Mouse (Mus musculus): Measurements from ENCODE around the gene Camk2g. TPM values are rescaled to one million over a fixed set of nuclear protein-coding genes. Genes with fewer than 3 reads are reported as not detected.
"Not testable (repeated sequence)": the region's sequence is repeated elsewhere in the genome, so short reads cannot be mapped to it uniquely, and the experiment has no call there.

Gene Camk2g
- total and polyA plus RNA-seq, 3 experiments = 15.7 to 33.1 (median 18.5) TPM

DNA sequence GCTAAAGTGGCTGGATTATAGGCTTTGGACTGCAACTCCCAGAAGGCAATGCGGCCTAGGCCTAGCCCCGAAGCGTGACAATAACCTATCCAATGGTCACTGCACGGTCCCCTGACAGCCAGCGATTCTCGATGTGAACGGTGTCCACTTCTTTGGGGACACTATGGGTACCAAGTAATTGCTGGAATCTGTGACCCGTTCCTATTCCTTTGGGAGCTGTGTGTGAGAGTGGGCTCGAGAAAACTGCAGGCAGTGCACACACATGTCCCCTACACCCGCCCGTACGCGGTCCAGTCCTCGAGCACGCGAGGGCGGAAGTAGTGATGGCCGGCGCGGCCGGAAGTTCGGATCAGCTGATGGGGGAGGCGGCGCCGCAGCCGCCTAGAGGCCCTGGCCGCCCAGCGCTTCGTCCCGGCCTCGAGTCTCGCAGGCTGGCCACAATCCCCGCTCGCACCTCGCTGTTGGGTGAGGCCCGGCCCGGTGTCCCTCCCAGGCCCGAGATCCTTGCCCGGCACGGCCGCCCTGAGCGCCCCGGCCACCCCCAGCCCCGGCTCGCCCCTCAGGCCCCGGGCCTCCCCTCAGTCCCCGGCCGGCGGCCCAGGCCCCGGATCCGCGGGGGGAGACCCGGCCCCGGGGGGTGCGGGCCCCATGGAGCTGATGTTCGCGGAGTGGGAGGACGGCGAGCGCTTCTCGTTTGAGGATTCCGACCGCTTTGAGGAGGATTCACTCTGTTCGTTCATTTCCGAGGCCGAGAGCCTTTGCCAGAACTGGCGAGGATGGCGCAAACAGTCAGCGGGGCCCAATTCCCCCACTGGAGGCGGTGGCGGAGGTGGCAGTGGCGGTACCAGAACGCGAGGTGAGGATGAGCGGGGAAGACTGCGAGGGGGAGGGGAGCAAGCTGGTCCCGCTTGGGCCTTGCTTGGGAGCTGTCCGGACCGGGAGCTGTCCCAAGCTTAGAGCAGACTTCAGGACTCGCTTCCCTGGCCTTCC is 86.4 kb downstream of the Camk2g start, which contains the start of gene Zswim8 (continued):
- no peak for TF ChIP-seq RCOR1 (conservative IDR thresholded peaks at IDR 0.05; ENCODE audit: low read depth, low read length)

DNA sequence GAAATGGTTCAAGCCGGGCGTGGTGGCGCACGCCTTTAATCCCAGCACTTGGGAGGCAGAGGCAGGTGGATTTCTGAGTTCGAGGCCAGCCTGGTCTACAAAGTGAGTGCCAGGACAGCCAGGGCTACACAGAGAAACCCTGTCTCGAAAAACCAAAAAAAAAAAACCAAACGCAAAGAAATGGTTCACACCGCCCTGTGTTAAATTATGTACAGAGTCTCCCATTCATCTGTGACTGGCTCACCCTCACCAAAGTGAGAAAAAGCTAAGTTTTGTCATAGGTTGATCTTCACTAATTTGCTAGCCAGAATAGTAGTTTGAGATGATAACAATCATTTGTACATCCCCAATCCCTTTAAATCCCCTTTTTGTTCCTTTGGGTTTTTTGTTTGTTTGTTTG is 90.4 kb downstream of the Camk2g start:
- H3K4me1 ChIP-seq (ENCODE audit: control insufficient read depth in 1 of 2, insufficient read depth in 2 of 2) = peaks cover 3 to 43% of the 10 kb centered on the region in 2 experiments; a peak in 3 of 4 replicates
- H3K9me3 ChIP-seq (replicated peaks; ENCODE audit: low read length); in situ Hi-C loops (cut with MboI; ENCODE audit: low pct_ligation_motif_present, low pct_unique_long_range_greater_than_20kb, low sequenced_read_pairs); DNase-seq (ENCODE audit: extremely low read depth); dilution Hi-C loops (cut with MboI; ENCODE audit: extremely low pct_ligation_motif_present, extremely low pct_unique_long_range_greater_than_20kb, low sequenced_read_pairs); H3K27ac ChIP-seq (ENCODE audit: insufficient read depth, low read depth); H3K27me3 ChIP-seq (replicated peaks): not testable (repeated sequence)
- H3K79me2 ChIP-seq (replicated peaks; ENCODE audit: control insufficient read depth, extremely low read depth, insufficient read depth, poor library complexity, severe bottlenecking) = peaks cover 59% of the 10 kb centered on the region
- peak overlapping the region; percentile 79 to 96 (median 94) for H3K4me3 ChIP-seq (replicated peaks in 1 of 3; ENCODE audit: low read depth in 2 of 3, low read length in 2 of 3, poor library complexity in 1 of 3)
- H3K36me3 ChIP-seq (replicated peaks in 1 of 2; ENCODE audit: control insufficient read depth in 1 of 2, insufficient read depth in 1 of 2, low read length in 1 of 2) = peaks cover 9 to 33% of the 10 kb centered on the region in 2 experiments
- peak overlapping the region; percentile 75 for H3K9ac ChIP-seq (ENCODE audit: insufficient read depth, low read depth)
- peak overlapping the region; percentile 79 for H3K4me2 ChIP-seq (ENCODE audit: insufficient read depth, low read depth, poor library complexity, severe bottlenecking)

DNA sequence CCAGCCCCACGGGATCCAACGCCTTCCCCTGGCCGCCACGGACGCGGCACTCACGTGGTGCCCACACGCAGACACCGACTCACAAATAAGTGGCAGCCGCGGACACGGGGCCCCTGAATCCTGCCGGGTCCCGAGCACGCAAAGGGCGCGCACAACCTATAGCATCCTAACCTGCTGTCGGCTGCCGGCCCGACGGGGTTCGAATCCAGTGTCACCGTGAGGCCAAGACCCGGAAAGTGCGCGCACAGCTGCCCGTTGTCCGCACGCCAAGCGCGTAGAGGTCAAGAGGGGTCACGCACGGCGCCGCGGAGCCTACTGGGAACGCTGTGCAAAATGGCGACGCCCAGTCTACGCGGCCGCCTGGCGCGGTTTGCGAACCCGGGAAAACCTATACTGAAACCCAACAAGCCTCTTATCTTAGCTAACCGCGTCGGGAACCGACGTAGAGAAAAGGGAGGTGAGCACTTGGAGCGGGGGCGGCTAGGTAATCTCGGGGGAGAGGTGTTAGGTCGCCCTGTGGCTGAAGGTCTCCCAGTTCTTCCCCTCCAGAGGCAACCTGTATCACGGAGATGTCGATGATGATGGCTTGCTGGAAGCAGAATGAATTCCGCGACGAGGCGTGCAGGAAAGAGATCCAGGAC is 91.0 kb downstream of the Camk2g start, which contains the start of gene Chchd1:
Gene Chchd1, plus strand, starts transcription at position 266 of the 641 bp plus-strand sequence.
- in situ Hi-C loops (cut with MboI; ENCODE audit: low pct_ligation_motif_present, low pct_unique_long_range_greater_than_20kb, low sequenced_read_pairs) (no loop called here), dilution Hi-C loops (cut with MboI; ENCODE audit: extremely low pct_ligation_motif_present, extremely low pct_unique_long_range_greater_than_20kb, low sequenced_read_pairs) (no loop called here)
- peaks cover 61% of the 10 kb centered on the region for H3K79me2 ChIP-seq (replicated peaks; ENCODE audit: control insufficient read depth, extremely low read depth, insufficient read depth, poor library complexity, severe bottlenecking)
- H3K9me3 ChIP-seq (replicated peaks; ENCODE audit: low read length) = no peaks in the 10 kb centered on the region
- H3K9ac ChIP-seq (ENCODE audit: insufficient read depth, low read depth) = peak within 1 kb of the TSS; percentile 90
- peak; percentile 84 for DNase-seq (ENCODE audit: extremely low read depth)
- H3K4me1 ChIP-seq (ENCODE audit: control insufficient read depth in 1 of 2, insufficient read depth in 2 of 2) = peaks cover 3 to 46% of the 10 kb centered on the region in 2 experiments; a peak in 3 of 4 replicates
- peak within 1 kb of the TSS; percentile 79 to 96 (median 94) for H3K4me3 ChIP-seq (replicated peaks in 1 of 3; ENCODE audit: low read depth in 2 of 3, low read length in 2 of 3, poor library complexity in 1 of 3)
- H3K27ac ChIP-seq (ENCODE audit: insufficient read depth, low read depth) = peak within 1 kb of the TSS; percentile 70
- H3K36me3 ChIP-seq (replicated peaks in 1 of 2; ENCODE audit: control insufficient read depth in 1 of 2, insufficient read depth in 1 of 2, low read length in 1 of 2) = peaks cover 9 to 39% of the 10 kb centered on the region in 2 experiments
- H3K27me3 ChIP-seq (replicated peaks) = no peaks in the 10 kb centered on the region
- peak within 1 kb of the TSS; percentile 96 for H3K4me2 ChIP-seq (ENCODE audit: insufficient read depth, low read depth, poor library complexity, severe bottlenecking)
- peak; percentile 88 for TF ChIP-seq TBP (conservative IDR thresholded peaks at IDR 0.05; ENCODE audit: low read depth, low read length)
- TF ChIP-seq HCFC1 (IDR thresholded peaks at IDR 0.05; ENCODE audit: low read depth, low read length) = peak; percentile 90
- TF ChIP-seq CHD2 (IDR thresholded peaks at IDR 0.05; ENCODE audit: low read length) = peak; percentile 50
- no peak for TF ChIP-seq PAX5 (IDR thresholded peaks at IDR 0.05; ENCODE audit: low read length)
- no peak for TF ChIP-seq JUN (IDR thresholded peaks at IDR 0.05; ENCODE audit: insufficient read depth, low read depth, low read length)
- TF ChIP-seq ZNF384 (IDR thresholded peaks at IDR 0.05; ENCODE audit: low read depth, low read length) = no peak
- peak; percentile 91 for TF ChIP-seq SIN3A (IDR thresholded peaks at IDR 0.05; ENCODE audit: low read length)
- TF ChIP-seq MAFK (IDR thresholded peaks at IDR 0.05; ENCODE audit: insufficient replicate concordance, low read length) = no peak
- TF ChIP-seq POLR2AphosphoS2 (IDR thresholded peaks at IDR 0.05; ENCODE audit: low read depth, low read length) = peak; percentile 68; the same call in 1 of the 2 replicates
- peak; percentile 96 for TF ChIP-seq MXI1 (IDR thresholded peaks at IDR 0.05; ENCODE audit: low read depth, low read length)
- TF ChIP-seq E2F4 (IDR thresholded peaks at IDR 0.05; ENCODE audit: insufficient replicate concordance, low read depth, low read length) = 0 out of 2 replicates have a peak, but pooled peaks have one; percentile 36
- peak; percentile 87 for TF ChIP-seq ZMIZ1 (IDR thresholded peaks at IDR 0.05; ENCODE audit: low read depth, low read length)
- no peak; the same call in 1 of the 2 replicates for TF ChIP-seq GABPA (IDR thresholded peaks at IDR 0.05; ENCODE audit: insufficient replicate concordance, low read depth, low read length)
- TF ChIP-seq KAT2A (IDR thresholded peaks at IDR 0.05; ENCODE audit: insufficient replicate concordance, low read length) = peak; percentile 89; the same call in 1 of the 2 replicates
- no peak for TF ChIP-seq EP300 (IDR thresholded peaks at IDR 0.05; ENCODE audit: low read length)
- TF ChIP-seq MYC (IDR thresholded peaks at IDR 0.05; ENCODE audit: low read depth, low read length) = peak; percentile 75
- TF ChIP-seq USF1 (IDR thresholded peaks at IDR 0.05; ENCODE audit: low read depth, low read length) = 0 out of 2 replicates have a peak, but pooled peaks have one; percentile 8
- TF ChIP-seq NELFE (IDR thresholded peaks at IDR 0.05; ENCODE audit: low read depth, low read length) = peak; percentile 95
- no peak for TF ChIP-seq USF2 (conservative IDR thresholded peaks at IDR 0.05; ENCODE audit: low read depth, low read length)
- no peak for TF ChIP-seq UBTF (IDR thresholded peaks at IDR 0.05; ENCODE audit: low read depth, low read length)
- TF ChIP-seq RCOR1 (conservative IDR thresholded peaks at IDR 0.05; ENCODE audit: low read depth, low read length) = 0 out of 2 replicates have a peak, but pooled peaks have one; percentile 72
- TF ChIP-seq NRF1 (IDR thresholded peaks at IDR 0.05; ENCODE audit: low read depth, low read length) = peak; percentile 77
- TF ChIP-seq MEF2A (IDR thresholded peaks at IDR 0.05; ENCODE audit: borderline replicate concordance, low read depth, low read length) = peak; percentile 68
- peak; percentile 63 for TF ChIP-seq IRF4 (IDR thresholded peaks at IDR 0.05; ENCODE audit: low read depth, low read length)
- TF ChIP-seq MAZ (IDR thresholded peaks at IDR 0.05; ENCODE audit: low read depth, low read length) = 0 out of 2 replicates have a peak, but pooled peaks have one; percentile 61
